Mouse (Mus musculus): Measurements from ENCODE around the gene Tuba1b. TPM values are rescaled to one million over a fixed set of nuclear protein-coding genes. Genes with fewer than 3 reads are reported as not detected.
A peak's percentile ranks its signal among the peaks of the same experiment; 100 is the strongest.

Gene Tuba1b
- polyA plus RNA-seq, 1 experiment from 2014 or later = 423 TPM

DNA sequence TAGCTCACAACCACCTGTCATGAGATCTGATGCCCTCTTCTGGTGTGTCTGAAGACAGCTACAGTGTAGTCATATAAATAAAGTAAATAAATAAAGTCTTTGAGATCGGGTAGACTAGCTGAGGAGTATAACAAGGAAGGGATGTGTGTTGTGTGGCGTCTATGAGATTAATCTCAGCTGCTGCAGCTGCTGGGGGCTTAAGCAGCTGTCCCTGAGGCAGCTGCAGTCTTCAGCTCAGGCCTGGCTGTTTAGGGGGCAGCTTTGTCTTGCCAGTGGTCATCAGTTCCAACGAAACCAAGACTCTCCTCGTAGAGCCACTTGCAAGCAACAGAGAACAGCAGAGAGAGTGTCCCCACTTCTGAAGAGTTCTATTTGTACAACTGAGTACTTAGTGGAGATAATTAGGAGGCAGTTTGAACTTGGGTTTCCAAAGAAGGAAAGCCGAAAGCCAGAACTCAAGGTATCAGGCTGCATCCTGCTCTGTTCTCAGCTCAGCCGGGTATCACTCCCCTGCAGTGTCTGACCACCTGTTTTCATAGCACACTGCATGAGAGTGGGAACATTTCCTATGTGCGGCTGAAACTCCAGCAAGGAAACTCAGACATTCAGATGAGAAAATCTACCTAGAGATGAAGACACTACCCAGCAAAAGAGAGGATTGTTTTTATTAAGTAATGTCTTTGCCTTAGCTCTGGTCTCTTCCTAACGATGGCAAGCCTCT lies 47.5 kb downstream of the Tuba1b start:
- Histone ChIP-seq H3K4me3 (ENCODE audit: low read depth, low read length) (no peak overlapping the region), H3K4me1 (ENCODE audit: insufficient read depth) (no peaks in the 10 kb centered on the region), H3K4me2 (ENCODE audit: low read depth, low read length) (no peak overlapping the region), H3K9ac (replicated peaks) (no peak overlapping the region), H3K27ac (ENCODE audit: low read depth) (no peak overlapping the region), H3K9me3 (ENCODE audit: low read length) (no peaks in the 10 kb centered on the region), H3K27me3 (ENCODE audit: insufficient read depth, low read length) (no peaks in the 10 kb centered on the region), H3K36me3 (replicated peaks; ENCODE audit: insufficient read depth, low read length) (no peaks in the 10 kb centered on the region)
- no peak for DNase-seq
- WGBS (ENCODE audit: insufficient replicate concordance) = 70% methylated on average over 8 of the region's 8 CpGs
- no peak for ATAC-seq
- no peak for TF ChIP-seq EP300 (IDR thresholded peaks at IDR 0.05; ENCODE audit: low read depth)
- TF ChIP-seq CTCF (IDR thresholded peaks at IDR 0.05; ENCODE audit: low read depth) = no peak

DNA sequence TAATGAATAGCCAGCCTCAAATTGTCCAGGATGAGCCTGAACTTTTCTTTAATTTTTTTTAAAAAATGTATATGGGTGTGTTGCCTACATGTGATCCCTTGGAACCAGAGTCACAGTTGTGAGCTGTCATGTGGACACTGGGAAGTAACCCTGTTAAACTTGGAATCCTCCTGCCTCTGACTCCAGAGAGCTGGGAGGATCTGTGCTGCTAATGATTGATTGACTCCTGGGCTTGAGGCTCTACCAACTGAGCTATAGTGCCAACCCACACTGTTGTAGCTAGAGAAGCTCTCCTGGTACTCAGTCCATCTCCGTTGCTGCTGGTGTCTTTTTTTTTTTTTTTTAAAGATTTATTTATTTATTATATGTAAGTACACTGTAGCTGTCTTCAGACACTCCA lies 50.3 kb downstream of the Tuba1b start:
- peaks cover 10% of the 10 kb centered on the region; the same call in 1 of the 2 replicates for H3K4me1 ChIP-seq (ENCODE audit: insufficient read depth)
- H3K9ac ChIP-seq (replicated peaks) = no peak overlapping the region
- DNase-seq (no peak), ATAC-seq (no peak)
- WGBS (ENCODE audit: insufficient replicate concordance) = 50% methylated on average over 1 of the region's 1 CpGs
- no peaks in the 10 kb centered on the region for H3K27me3 ChIP-seq (ENCODE audit: insufficient read depth, low read length)
- TF ChIP-seq EP300 (IDR thresholded peaks at IDR 0.05; ENCODE audit: low read depth) = no peak
- TF ChIP-seq CTCF (IDR thresholded peaks at IDR 0.05; ENCODE audit: low read depth) = no peak
- no peak overlapping the region for H3K4me2 ChIP-seq (ENCODE audit: low read depth, low read length)
- H3K9me3 ChIP-seq (ENCODE audit: low read length) = no peaks in the 10 kb centered on the region
- H3K4me3 ChIP-seq (ENCODE audit: low read depth, low read length) = no peak overlapping the region
- H3K27ac ChIP-seq (ENCODE audit: low read depth) = no peak overlapping the region
- H3K36me3 ChIP-seq (replicated peaks; ENCODE audit: insufficient read depth, low read length) = no peaks in the 10 kb centered on the region

DNA sequence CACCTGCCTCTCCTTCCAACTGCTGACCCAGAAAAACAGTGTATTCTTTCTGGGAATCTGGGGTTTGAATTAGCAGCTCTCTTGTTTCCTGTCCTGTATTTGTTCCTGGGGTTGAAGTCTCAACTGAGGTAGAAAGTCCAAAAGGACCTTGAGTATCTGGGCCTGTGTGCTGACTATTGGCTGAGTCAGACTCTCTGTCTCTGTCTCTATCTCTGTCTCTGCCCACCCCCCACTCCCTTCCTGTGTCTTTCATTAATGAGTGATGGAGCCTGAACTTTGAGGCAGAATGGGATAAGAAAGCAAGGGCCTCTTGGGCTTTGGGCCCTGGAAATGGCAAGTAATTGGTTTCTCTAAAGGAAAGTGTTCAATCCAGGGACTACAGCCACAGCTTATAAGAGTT lies 50.7 kb downstream of the Tuba1b start:
- Histone ChIP-seq H3K4me1 (ENCODE audit: insufficient read depth) (peaks cover 10% of the 10 kb centered on the region; the same call in 1 of the 2 replicates), H3K27me3 (ENCODE audit: insufficient read depth, low read length) (no peaks in the 10 kb centered on the region), H3K4me3 (ENCODE audit: low read depth, low read length) (no peak overlapping the region), H3K4me2 (ENCODE audit: low read depth, low read length) (no peak overlapping the region), H3K9ac (replicated peaks) (no peak overlapping the region), H3K36me3 (replicated peaks; ENCODE audit: insufficient read depth, low read length) (no peaks in the 10 kb centered on the region), H3K9me3 (ENCODE audit: low read length) (no peaks in the 10 kb centered on the region), H3K27ac (ENCODE audit: low read depth) (no peak overlapping the region)
- ATAC-seq (no peak), DNase-seq (no peak)
- TF ChIP-seq EP300 (IDR thresholded peaks at IDR 0.05; ENCODE audit: low read depth) (no peak), CTCF (IDR thresholded peaks at IDR 0.05; ENCODE audit: low read depth) (no peak)

DNA sequence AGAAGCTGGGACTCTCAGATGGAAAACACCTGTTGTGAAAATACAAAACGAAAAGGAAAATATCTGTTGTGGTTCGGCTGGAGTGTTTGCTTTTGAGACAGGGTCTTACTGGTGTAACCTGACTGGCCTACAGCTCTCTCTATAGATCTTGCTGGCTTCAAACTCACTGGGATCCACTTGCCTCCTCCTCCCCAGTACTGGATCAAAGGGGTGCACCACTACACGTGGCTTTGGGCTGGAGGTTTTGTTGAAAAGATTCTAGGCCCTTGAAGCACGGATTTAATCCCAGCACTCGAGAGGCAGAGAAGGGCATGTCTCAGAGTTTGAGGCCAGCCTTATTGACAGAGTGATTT lies 52.7 kb downstream of the Tuba1b start:
- Histone ChIP-seq H3K4me3 (ENCODE audit: low read depth, low read length) (peak overlapping the region; percentile 73), H3K4me2 (ENCODE audit: low read depth, low read length) (peak overlapping the region; percentile 85), H3K9ac (replicated peaks) (no peak overlapping the region), H3K9me3 (ENCODE audit: low read length) (no peaks in the 10 kb centered on the region), H3K27ac (ENCODE audit: low read depth) (no peak overlapping the region), H3K27me3 (ENCODE audit: insufficient read depth, low read length) (no peaks in the 10 kb centered on the region), H3K36me3 (replicated peaks; ENCODE audit: insufficient read depth, low read length) (no peaks in the 10 kb centered on the region), H3K4me1 (ENCODE audit: insufficient read depth) (peaks cover 10% of the 10 kb centered on the region; the same call in 1 of the 2 replicates)
- ATAC-seq = no peak
- TF ChIP-seq CTCF (IDR thresholded peaks at IDR 0.05; ENCODE audit: low read depth) (no peak), EP300 (IDR thresholded peaks at IDR 0.05; ENCODE audit: low read depth) (no peak)
- no peak for DNase-seq
- 22% methylated on average over 5 of the region's 5 CpGs for WGBS (ENCODE audit: insufficient replicate concordance)

Other genes with a start within 250 kb of the Tuba1b start
- gene Ccdc65, start 226.4 kb downstream of the Tuba1b start, polyA plus RNA-seq (2015; fragmentation: Nextera tagmentation; extraction: Ambion mirVana) = not detected in 2 replicates
- gene Fkbp11, start 206.4 kb downstream of the Tuba1b start, polyA plus RNA-seq (2015; fragmentation: Nextera tagmentation; extraction: Ambion mirVana) = 58.5 and 62.4 TPM in 2 replicates
- 9.6 and 10.4 TPM in 2 replicates for gene Arf3, start 171.4 kb downstream of the Tuba1b start, polyA plus RNA-seq (2015; fragmentation: Nextera tagmentation; extraction: Ambion mirVana)
- 0.04 and 0.08 TPM in 2 replicates for gene Wnt10b, start 156.4 kb downstream of the Tuba1b start, polyA plus RNA-seq (2015; fragmentation: Nextera tagmentation; extraction: Ambion mirVana)
- not detected in 2 replicates for gene Wnt1, start 144.7 kb downstream of the Tuba1b start, polyA plus RNA-seq (2015; fragmentation: Nextera tagmentation; extraction: Ambion mirVana)
- gene Ddn, start 125.1 kb downstream of the Tuba1b start, polyA plus RNA-seq (2015; fragmentation: Nextera tagmentation; extraction: Ambion mirVana) = not detected in 2 replicates
- 42.0 and 47.4 TPM in 2 replicates for gene Prkag1, start 103.0 kb downstream of the Tuba1b start, polyA plus RNA-seq (2015; fragmentation: Nextera tagmentation; extraction: Ambion mirVana)
- 3.0 and 3.6 TPM in 2 replicates for gene Kmt2d, start 63.4 kb downstream of the Tuba1b start, polyA plus RNA-seq (2015; fragmentation: Nextera tagmentation; extraction: Ambion mirVana)
- 1.4 and 1.8 TPM in 2 replicates for gene Rhebl1, start 40.0 kb downstream of the Tuba1b start, polyA plus RNA-seq (2015; fragmentation: Nextera tagmentation; extraction: Ambion mirVana)
- gene Dhh, start 36.0 kb downstream of the Tuba1b start, polyA plus RNA-seq (2015; fragmentation: Nextera tagmentation; extraction: Ambion mirVana) = 0.07 TPM in 1 of 2 replicates, not detected in the other
- 4.9 and 5.1 TPM in 2 replicates for gene Lmbr1l, start 16.3 kb downstream of the Tuba1b start, polyA plus RNA-seq (2015; fragmentation: Nextera tagmentation; extraction: Ambion mirVana)
- not detected in 2 replicates for gene Gm49450, start 19.0 kb upstream of the Tuba1b start, polyA plus RNA-seq (2015; fragmentation: Nextera tagmentation; extraction: Ambion mirVana)
- gene Tuba1a, start 19.1 kb upstream of the Tuba1b start, polyA plus RNA-seq (2015; fragmentation: Nextera tagmentation; extraction: Ambion mirVana) = 28.1 and 28.7 TPM in 2 replicates
- gene Tuba1c, start 95.3 kb upstream of the Tuba1b start, polyA plus RNA-seq (2015; fragmentation: Nextera tagmentation; extraction: Ambion mirVana) = 149 and 152 TPM in 2 replicates
- 0.53 and 0.85 TPM in 2 replicates for gene Prph, start 120.6 kb upstream of the Tuba1b start, polyA plus RNA-seq (2015; fragmentation: Nextera tagmentation; extraction: Ambion mirVana)
- gene Troap, start 140.0 kb upstream of the Tuba1b start, polyA plus RNA-seq (2015; fragmentation: Nextera tagmentation; extraction: Ambion mirVana) = 5.6 and 6.7 TPM in 2 replicates
- gene C1ql4, start 153.3 kb upstream of the Tuba1b start, polyA plus RNA-seq (2015; fragmentation: Nextera tagmentation; extraction: Ambion mirVana) = 0.12 TPM in 1 of 2 replicates, not detected in the other
- gene Dnajc22, start 158.6 kb upstream of the Tuba1b start, polyA plus RNA-seq (2015; fragmentation: Nextera tagmentation; extraction: Ambion mirVana) = 28.2 and 29.6 TPM in 2 replicates
- 4.0 and 4.7 TPM in 2 replicates for gene Spats2, start 191.4 kb upstream of the Tuba1b start, polyA plus RNA-seq (2015; fragmentation: Nextera tagmentation; extraction: Ambion mirVana)